Mouse (Mus musculus): ENCODE measurements around the gene Trak1.

Gene Trak1

GRCm38 (mm10) chr9:121374076-121374863, 77.0 kb downstream of the Trak1 start:
- no peak for DNase-seq

- DNase-seq = no peak
These were observed 77.6 kb downstream of the Trak1 start for GRCm38 (mm10) chr9:121374864-121375255.

DNA sequence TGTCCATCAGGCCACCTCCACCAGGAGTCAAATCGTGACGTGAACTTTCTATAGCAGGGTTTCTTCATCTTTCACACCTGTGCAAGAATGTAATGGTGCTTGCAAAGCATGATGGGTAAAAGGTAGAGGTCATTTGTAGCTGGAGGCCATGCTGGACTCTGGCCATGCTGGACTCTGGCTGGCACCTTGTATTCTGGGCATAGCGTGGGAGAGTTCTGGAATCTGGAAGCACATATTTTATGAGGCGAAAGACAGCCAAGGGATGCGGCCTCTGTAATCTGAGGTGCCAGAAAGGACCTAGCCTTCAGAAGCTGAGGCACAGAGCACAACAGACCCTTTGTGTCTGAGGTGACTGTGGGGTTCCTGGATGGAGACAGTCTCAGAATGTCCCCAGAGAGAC, 78.8 kb downstream of the Trak1 start:
- DNase-seq = no peak

- no peak for DNase-seq
These were observed 83.1 kb downstream of the Trak1 start for GRCm38 (mm10) chr9:121380310-121380920.

DNA sequence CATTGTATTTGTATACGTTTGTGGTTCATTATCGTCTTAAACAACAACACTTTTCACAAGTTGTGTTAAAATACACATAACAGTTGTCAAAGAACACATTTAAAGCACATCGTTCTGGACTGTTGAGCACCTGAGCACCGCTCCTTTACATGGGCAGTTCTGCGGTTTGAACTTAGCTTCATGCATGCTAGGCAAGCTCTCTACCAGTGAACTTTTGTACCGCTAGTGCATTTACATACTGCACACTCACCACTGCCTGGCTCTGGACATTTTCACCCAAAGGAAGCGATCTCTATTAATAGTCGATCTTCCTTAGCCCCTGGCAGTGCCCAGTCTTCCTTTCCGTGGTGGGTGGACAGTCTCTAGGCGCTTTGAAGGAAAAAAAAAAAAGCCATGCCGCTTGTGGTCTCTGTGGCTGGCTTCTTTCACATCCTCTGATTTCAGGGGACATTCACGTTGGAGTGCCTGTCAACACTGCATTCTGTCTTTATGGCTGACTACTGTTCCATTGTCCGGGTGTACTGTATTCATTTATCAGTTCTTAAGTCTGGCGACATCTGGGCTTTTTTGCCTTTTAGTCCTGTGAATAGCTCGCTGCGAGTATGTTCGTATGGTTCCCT, 84.5 kb downstream of the Trak1 start:
- DNase-seq = no peak

DNA sequence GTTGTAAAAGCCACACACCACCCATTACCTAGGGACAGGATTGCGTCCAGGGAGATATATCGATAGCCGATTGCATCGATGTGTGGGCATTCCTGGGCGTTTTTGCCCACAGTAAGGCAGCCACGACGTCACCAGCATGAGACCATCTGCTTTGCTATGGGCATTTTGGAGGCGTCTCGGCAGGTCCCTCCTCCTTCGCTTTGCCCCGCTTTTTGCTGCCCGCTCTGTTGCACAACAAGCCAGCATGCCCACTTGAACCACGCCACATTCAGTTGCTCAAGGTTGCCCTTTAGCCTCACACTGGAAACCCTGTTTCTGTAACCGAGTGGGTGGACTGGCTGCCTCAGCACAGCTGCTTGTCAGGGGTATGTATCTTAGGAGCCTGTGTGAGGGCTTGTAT, 85.3 kb downstream of the Trak1 start:
- peak; percentile 83 for DNase-seq

- DNase-seq = peak; percentile 95
These were observed 85.9 kb downstream of the Trak1 start for GRCm38 (mm10) chr9:121383180-121383586.

GRCm38 (mm10) chr9:121384620-121385019, 87.3 kb downstream of the Trak1 start:
- no peak for DNase-seq

DNA sequence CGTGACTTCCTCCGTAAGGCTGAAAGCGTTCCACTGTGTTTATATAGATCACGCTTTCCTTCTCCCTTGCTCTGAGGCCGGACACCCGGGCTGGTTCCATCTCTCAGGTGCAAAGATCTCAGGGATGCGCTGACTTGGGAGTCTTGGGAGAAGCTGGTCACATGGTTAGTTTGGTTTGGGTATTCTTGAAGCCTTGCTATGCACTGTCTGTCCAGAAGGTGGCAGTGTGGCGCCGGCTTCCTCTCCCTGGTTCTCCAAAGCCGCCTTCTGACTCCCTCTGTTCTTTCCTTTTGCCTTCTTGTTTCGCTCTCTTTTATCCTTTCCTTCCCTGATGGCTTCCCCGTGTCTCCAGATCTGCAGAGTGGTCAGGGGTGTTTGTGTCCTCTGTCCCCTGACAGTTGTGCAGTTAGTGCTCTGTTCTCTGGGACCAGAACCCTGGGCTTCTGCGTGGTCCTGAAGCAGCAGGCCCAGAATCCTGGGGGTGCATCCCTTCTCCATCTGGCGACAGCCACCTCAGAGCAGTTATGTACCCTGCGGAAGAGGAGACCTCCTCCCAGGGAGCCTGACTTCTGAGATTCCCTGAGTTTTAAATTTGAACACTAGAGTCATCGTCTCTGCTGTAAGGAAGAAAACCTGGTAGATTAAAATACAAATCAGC, 87.9 kb downstream of the Trak1 start:
- DNase-seq = peak; percentile 85

GRCm38 (mm10) chr9:121385749-121386350, 88.5 kb downstream of the Trak1 start:
- no peak for DNase-seq

- DNase-seq = peak; percentile 66
These were observed 90.4 kb downstream of the Trak1 start for GRCm38 (mm10) chr9:121387539-121388272.

- no peak for DNase-seq
These were observed 91.1 kb downstream of the Trak1 start for GRCm38 (mm10) chr9:121388273-121388931.

DNA sequence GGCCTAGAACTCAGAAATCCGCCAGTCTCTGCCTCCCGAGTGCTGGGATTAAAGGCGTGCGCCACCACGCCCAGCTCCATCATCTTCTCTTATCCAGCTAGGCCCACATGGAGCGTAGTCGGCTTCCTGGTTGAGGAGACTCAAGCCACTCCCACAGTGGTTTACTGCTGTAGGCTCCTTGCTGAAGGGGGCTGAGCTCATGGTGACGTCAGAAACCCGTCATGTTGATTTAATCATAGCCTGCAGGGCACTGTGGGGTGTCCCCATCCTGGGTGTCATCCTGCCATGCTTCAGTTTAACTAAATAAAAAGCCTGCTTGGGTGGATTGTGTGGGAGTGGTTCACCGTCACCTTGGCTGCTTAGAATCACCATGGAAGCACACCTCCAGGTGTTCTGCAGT, 92.0 kb downstream of the Trak1 start:
- no peak for DNase-seq

GRCm38 (mm10) chr9:121391898-121392297, 94.6 kb downstream of the Trak1 start:
- peak; percentile 62 for DNase-seq

DNA sequence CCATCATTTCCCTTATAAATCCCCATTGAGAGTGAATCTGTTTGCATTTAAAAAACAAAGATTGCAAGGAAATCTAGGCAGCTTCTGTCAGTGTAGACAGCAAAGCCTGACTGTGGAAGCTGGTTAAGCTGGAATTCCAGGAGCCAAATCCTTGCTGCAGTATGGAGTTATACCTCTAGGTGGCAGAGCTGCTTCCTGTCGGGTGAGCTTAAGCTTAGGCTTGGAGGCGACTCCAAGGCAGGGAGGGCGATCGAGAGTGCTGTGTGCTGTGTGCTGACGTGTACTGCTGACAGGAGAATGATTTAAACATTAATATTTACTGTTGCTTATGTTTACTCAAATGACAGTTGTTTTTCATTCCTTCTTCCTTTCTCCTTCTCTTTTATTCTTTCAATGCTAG, 95.1 kb downstream of the Trak1 start:
- peak; percentile 75 for DNase-seq

DNA sequence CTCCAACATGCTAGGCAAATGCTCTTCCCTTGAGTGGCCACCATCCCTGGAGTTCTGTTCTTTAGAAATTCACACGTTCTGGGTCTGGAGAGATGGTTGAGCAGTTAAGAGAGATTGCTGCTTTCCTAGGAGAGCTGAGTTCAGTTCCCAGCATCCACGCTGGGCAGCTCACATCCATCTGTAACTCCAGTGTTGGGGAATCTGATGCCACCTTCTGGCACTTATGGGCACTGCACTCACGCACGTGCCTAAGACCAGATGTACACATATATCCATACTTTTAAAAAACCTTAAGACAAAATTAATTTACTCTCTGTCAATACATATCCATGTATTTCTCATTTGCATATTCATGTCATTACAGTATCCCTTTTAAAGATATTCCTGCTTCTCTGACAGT, 95.8 kb downstream of the Trak1 start:
- no peak for DNase-seq

GRCm38 (mm10) chr9:121394882-121395281, 97.6 kb downstream of the Trak1 start:
- DNase-seq = no peak

DNA sequence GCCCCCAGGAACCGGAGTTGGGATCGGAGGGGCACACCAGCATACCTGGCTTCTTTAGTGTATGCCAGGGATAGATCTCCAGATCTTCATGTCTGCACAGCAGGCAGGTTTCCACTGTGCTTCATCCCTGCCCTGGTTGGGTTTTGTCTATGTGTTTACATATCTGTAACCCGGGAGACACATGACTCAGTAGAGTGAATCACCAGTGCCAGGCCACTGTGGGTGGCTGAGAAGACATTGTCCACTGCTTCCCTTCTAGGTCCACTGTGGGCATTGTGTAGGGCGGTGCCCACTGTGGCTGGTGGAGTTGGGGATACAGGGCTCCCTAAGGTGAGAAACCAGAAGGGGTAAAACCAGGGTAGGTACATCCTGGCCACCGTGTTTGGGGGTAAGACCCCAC, 98.5 kb downstream of the Trak1 start:
- DNase-seq = no peak

- peak; percentile 66 for DNase-seq
These were observed 100.9 kb downstream of the Trak1 start for GRCm38 (mm10) chr9:121398100-121398760.

DNA sequence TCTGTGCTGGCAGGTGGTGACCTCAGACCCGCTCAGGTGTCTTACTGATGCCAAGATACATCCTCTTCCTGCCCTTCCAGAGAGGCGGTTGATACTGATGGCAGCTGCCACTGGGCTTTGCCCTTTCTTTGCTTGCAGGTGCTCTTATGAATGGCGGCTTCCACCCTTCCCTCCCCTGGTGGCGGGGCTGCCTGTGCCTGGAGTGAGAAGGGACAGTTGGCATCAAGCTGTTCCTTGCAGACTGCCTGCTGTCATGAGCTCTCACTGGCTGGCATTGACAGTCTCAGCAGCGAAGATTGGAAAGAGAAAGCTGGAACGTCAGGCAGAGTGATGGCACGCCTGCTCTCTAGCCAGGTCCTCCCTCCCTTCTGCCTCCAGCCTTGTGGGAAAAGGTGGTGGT, 101.5 kb downstream of the Trak1 start:
- DNase-seq = peak; percentile 91

DNA sequence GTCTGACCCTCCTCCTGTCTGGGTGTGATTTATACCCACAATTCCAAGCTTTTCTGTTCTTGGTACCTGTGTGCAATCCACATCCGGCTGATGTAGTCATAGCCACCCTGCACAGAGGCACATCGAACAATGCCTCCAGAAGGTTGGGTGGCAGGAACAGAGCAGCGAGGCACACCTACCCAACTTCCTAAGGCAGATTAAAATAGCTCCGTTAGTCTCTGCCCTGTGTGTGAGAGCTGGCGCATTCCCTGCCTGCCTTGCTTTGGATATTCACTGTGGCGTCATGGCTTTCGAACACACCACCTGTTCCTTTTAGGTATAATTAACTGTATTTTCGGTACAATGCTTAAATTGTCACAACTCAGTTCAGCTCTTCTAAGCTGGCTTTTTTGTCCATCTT, 103.3 kb downstream of the Trak1 start:
- DNase-seq = no peak
